Mouse (Mus musculus): Measurements from ENCODE around the gene Akap10. TPM values are rescaled to one million over a fixed set of nuclear protein-coding genes. Genes with fewer than 3 reads are reported as not detected.
"Not testable (repeated sequence)": the region's sequence is repeated elsewhere in the genome, so short reads cannot be mapped to it uniquely, and the experiment has no call there.

The Akap10 gene
- total RNA-seq, 2 experiments from 2014 or later, result 23.5 to 27.2 TPM

- not testable (repeated sequence) for ATAC-seq (replicated peaks; ENCODE audit: low FRiP score, low TSS enrichment, poor library complexity, severe bottlenecking)
Measured at GRCm38 (mm10) chr11:61840663-61841062, 89.4 kb downstream of the Akap10 start.

- ATAC-seq (replicated peaks; ENCODE audit: low FRiP score, low TSS enrichment, poor library complexity, severe bottlenecking), result no peak
Measured at GRCm38 (mm10) chr11:61839940-61840339, 90.1 kb downstream of the Akap10 start.

- no peak for ATAC-seq (replicated peaks; ENCODE audit: low FRiP score, low TSS enrichment, poor library complexity, severe bottlenecking)
Measured at GRCm38 (mm10) chr11:61839182-61839581, 90.9 kb downstream of the Akap10 start.

Other genes starting within 250 kb of the Akap10 start
- not detected in 2 replicates for gene Fam83g, start 246.2 kb downstream of the Akap10 start, total RNA-seq (2014; fragmentation: Nextera tagmentation)
- gene Fam83g, start 246.2 kb downstream of the Akap10 start, total RNA-seq (2017), result not detected in 2 replicates
- not detected in 2 replicates for gene Slc5a10, start 209.4 kb downstream of the Akap10 start, total RNA-seq (2014; fragmentation: Nextera tagmentation)
- gene Slc5a10, start 209.4 kb downstream of the Akap10 start, total RNA-seq (2017), result not detected in 2 replicates
- 17.9 and 27.7 TPM in 2 replicates for gene Prpsap2, start 168.2 kb downstream of the Akap10 start, total RNA-seq (2014; fragmentation: Nextera tagmentation)
- 29.4 and 31.8 TPM in 2 replicates for gene Prpsap2, start 168.2 kb downstream of the Akap10 start, total RNA-seq (2017)
- 15.1 and 25.9 TPM in 2 replicates for gene Ulk2, start 75.2 kb downstream of the Akap10 start, total RNA-seq (2014; fragmentation: Nextera tagmentation)
- gene Ulk2, start 75.2 kb downstream of the Akap10 start, total RNA-seq (2017), result 21.7 and 21.9 TPM in 2 replicates
- gene Specc1, start 26.5 kb upstream of the Akap10 start, total RNA-seq (2014; fragmentation: Nextera tagmentation), result 35.8 and 41.4 TPM in 2 replicates
- gene Specc1, start 26.5 kb upstream of the Akap10 start, total RNA-seq (2017), result 43.9 and 65.4 TPM in 2 replicates

All from megakaryocyte-erythroid progenitor cell, adult 5-6 weeks (primary cell).